Mouse (Mus musculus): ENCODE measurements at regions not wholly inside any gene's neighbourhood (a gene's known extent, or its start where the extent isn't known, plus 50 kb on each side); places are given as distances from the start of the nearest gene placed in this dataset.

DNA sequence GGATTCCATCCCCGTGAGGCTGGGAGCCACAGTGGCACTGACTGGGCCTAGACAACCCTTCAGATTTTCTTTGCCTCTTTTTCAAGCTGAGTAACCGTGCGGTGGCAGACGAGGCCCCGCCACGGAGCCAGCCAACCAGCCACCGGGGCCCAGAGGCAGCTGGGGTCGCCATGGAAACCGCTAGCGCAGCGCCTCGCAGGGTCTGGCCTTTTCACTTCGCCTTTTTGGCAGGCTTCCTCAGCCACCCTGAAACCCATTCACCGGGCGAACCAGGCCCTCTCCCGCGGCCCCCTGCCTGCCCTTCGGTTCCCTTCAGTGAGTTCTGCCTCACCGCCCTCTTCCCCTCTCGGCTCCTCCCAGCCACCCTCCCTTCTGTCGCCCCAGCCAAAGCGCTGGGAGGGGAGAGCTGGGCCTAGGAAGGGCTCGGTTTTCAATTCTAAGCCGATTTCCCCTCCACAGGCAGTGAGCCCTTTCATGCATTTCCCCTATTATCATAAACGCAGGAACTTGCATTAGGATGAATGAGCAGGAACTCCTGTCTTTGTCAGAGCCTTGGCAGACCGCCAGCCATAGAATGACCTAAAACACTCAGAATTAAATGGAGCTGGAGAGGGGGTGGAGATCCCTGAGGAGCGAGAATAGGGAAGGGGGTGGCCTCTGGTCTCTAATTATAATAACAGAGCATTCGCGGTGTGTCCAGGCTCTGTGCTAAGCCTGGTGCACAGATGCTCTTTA, 60.6 kb downstream of the Irf2bpl start:
- under 1% methylated on average over 29 of the region's 29 CpGs for WGBS
- Histone ChIP-seq H3K4me3 (ENCODE audit: insufficient read depth, low read depth, low read length) (peak overlapping the region; percentile 10), H3K36me3 (ENCODE audit: control insufficient read depth, insufficient read depth, low read length) (no peaks in the 10 kb centered on the region), H3K27ac (ENCODE audit: insufficient read depth, low read depth, low read length) (peak overlapping the region; percentile 85), H3K4me1 (ENCODE audit: control insufficient read depth, insufficient read depth, low read length) (peaks cover 33% of the 10 kb centered on the region), H3K27me3 (replicated peaks; ENCODE audit: control insufficient read depth, insufficient read depth, low read length) (no peaks in the 10 kb centered on the region)
- TF ChIP-seq POLR2A (IDR thresholded peaks at IDR 0.05; ENCODE audit: low read depth, low read length) = no peak
- DNase-seq = peak; percentile 98

DNA sequence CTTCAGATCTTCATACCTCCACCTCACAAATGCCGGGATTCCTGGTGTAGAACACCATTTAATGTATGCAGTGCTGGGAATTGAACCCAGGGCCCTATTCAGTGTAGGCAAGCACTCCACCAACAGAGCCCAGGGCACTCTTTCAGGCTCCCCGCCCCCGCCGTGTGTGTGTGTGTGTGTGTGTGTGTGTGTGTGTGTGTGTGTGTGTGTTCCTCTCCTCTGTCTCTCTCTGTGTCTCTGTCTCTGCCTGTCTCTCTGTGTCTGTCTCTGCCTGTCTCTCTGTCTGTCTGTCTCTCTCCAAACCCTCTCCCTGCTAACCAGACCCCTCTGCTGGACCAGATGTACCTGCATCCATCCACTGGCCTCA, 61.1 kb downstream of the Irf2bpl start:
- Histone ChIP-seq H3K27me3 (replicated peaks; ENCODE audit: control insufficient read depth, insufficient read depth, low read length) (no peaks in the 10 kb centered on the region), H3K36me3 (ENCODE audit: control insufficient read depth, insufficient read depth, low read length) (no peaks in the 10 kb centered on the region), H3K4me1 (ENCODE audit: control insufficient read depth, insufficient read depth, low read length) (peaks cover 37% of the 10 kb centered on the region), H3K4me3 (ENCODE audit: insufficient read depth, low read depth, low read length) (peak overlapping the region; percentile 10), H3K27ac (ENCODE audit: insufficient read depth, low read depth, low read length) (peak overlapping the region; percentile 85)
- DNase-seq = no peak
- WGBS = 53% methylated on average over 4 of the region's 4 CpGs
- TF ChIP-seq POLR2A (IDR thresholded peaks at IDR 0.05; ENCODE audit: low read depth, low read length) (no peak), CTCF (conservative IDR thresholded peaks at IDR 0.05; ENCODE audit: insufficient read depth, insufficient read length, low read depth, low read length) (no peak)

GRCm38 (mm10) chr12:86821183-86821582, 63.4 kb downstream of the Irf2bpl start:
- Histone ChIP-seq H3K4me3 (ENCODE audit: insufficient read depth, low read depth, low read length) (no peak overlapping the region), H3K27me3 (replicated peaks; ENCODE audit: control insufficient read depth, insufficient read depth, low read length) (no peaks in the 10 kb centered on the region), H3K27ac (ENCODE audit: insufficient read depth, low read depth, low read length) (no peak overlapping the region), H3K4me1 (ENCODE audit: control insufficient read depth, insufficient read depth, low read length) (peaks cover 49% of the 10 kb centered on the region), H3K36me3 (ENCODE audit: control insufficient read depth, insufficient read depth, low read length) (no peaks in the 10 kb centered on the region)
- no peak for DNase-seq
- 85% methylated on average over 6 of the region's 6 CpGs for WGBS
- TF ChIP-seq POLR2A (IDR thresholded peaks at IDR 0.05; ENCODE audit: low read depth, low read length) = no peak
- no peak for TF ChIP-seq CTCF (conservative IDR thresholded peaks at IDR 0.05; ENCODE audit: insufficient read depth, insufficient read length, low read depth, low read length)

DNA sequence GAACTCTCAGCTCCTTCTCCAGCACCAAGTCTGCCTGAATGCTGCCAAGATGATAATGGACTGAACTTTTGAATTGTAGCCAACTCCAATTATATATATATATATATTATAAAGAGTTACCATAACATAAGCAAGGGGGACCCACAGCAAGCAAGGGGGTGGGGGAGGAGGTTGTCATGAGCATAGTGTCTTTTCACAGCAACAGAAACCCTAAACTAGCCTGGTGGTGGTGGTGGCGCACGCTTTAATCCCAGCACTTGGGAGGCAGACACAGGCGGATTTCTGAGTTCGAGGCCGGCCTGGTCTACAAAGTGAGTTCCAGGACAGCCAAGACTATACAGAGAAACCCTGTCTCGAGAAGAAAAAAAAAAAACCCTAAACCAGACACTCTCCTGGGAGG, 65.0 kb downstream of the Irf2bpl start:
- Histone ChIP-seq H3K36me3 (ENCODE audit: control insufficient read depth, insufficient read depth, low read length) (no peaks in the 10 kb centered on the region), H3K27ac (ENCODE audit: insufficient read depth, low read depth, low read length) (no peak overlapping the region), H3K27me3 (replicated peaks; ENCODE audit: control insufficient read depth, insufficient read depth, low read length) (no peaks in the 10 kb centered on the region), H3K4me3 (ENCODE audit: insufficient read depth, low read depth, low read length) (no peak overlapping the region), H3K4me1 (ENCODE audit: control insufficient read depth, insufficient read depth, low read length) (peaks cover 41% of the 10 kb centered on the region)
- TF ChIP-seq POLR2A (IDR thresholded peaks at IDR 0.05; ENCODE audit: low read depth, low read length) (no peak), CTCF (conservative IDR thresholded peaks at IDR 0.05; ENCODE audit: insufficient read depth, insufficient read length, low read depth, low read length) (no peak)
- no peak for DNase-seq
- 97% methylated on average over 6 of the region's 6 CpGs for WGBS

- no peak overlapping the region for H3K27ac ChIP-seq (ENCODE audit: insufficient read depth, low read depth, low read length)
- H3K36me3 ChIP-seq (ENCODE audit: control insufficient read depth, insufficient read depth, low read length) = no peaks in the 10 kb centered on the region
- DNase-seq = no peak
- H3K27me3 ChIP-seq (replicated peaks; ENCODE audit: control insufficient read depth, insufficient read depth, low read length) = no peaks in the 10 kb centered on the region
- TF ChIP-seq POLR2A (IDR thresholded peaks at IDR 0.05; ENCODE audit: low read depth, low read length) (no peak), CTCF (conservative IDR thresholded peaks at IDR 0.05; ENCODE audit: insufficient read depth, insufficient read length, low read depth, low read length) (no peak)
- WGBS = 78% methylated on average over 5 of the region's 5 CpGs
- H3K4me3 ChIP-seq (ENCODE audit: insufficient read depth, low read depth, low read length) = no peak overlapping the region
- peaks cover 37% of the 10 kb centered on the region for H3K4me1 ChIP-seq (ENCODE audit: control insufficient read depth, insufficient read depth, low read length)
Measured at GRCm38 (mm10) chr12:86819163-86819562, 65.4 kb downstream of the Irf2bpl start.

- Histone ChIP-seq H3K36me3 (ENCODE audit: control insufficient read depth, insufficient read depth, low read length) (no peaks in the 10 kb centered on the region), H3K4me1 (ENCODE audit: control insufficient read depth, insufficient read depth, low read length) (peaks cover 31% of the 10 kb centered on the region), H3K4me3 (ENCODE audit: insufficient read depth, low read depth, low read length) (no peak overlapping the region), H3K27ac (ENCODE audit: insufficient read depth, low read depth, low read length) (peak overlapping the region; percentile 94; the same call in 1 of the 2 replicates), H3K27me3 (replicated peaks; ENCODE audit: control insufficient read depth, insufficient read depth, low read length) (no peaks in the 10 kb centered on the region)
- WGBS = 57% methylated on average over 2 of the region's 2 CpGs
- TF ChIP-seq POLR2A (IDR thresholded peaks at IDR 0.05; ENCODE audit: low read depth, low read length) (no peak), CTCF (conservative IDR thresholded peaks at IDR 0.05; ENCODE audit: insufficient read depth, insufficient read length, low read depth, low read length) (no peak)
- no peak for DNase-seq
Measured at GRCm38 (mm10) chr12:86818201-86818600, 66.4 kb downstream of the Irf2bpl start.

DNA sequence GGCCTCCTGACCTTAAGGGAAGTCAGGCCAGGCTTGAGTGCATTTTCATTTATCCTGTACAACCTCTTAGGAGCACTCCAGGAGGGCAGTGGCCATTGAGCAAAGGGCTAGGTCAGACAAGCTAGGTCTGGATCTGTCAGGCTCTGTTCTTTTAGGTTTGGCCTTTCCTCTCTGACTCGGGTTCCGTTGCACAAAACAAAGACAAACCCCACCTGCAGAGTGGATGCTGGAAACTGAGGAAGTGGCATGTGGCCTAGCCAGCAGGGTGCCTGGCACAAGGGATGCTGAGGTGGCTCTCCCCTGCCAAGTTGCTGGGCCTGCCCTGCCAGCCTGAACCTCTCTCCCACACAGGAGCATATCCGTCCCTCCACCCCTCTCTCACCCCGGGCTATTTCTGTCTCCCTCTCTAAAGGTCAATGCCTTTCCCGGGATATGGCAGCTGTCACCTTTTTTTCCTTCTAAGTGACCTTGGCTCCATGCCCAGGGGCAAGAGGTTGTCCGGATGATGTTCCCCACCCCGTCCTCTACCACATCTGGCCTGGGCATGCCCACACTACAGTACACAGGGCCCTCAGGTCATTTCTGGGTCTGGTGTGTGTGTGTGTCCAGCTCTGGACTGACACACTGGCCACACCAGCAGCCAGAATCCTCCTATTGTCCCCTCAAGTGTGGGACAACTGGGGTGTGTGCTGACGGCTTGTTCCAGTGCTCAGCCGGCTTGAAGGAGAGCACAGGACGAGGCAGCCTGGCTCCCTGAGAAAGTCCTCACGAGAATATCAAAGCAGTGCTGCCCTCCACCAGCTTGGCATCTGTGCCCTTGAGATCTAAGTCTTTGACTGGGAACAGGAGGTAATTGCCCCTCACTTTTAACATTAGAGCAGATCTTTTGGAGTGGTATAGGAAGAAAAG, 67.6 kb downstream of the Irf2bpl start:
- Histone ChIP-seq H3K4me3 (ENCODE audit: insufficient read depth, low read depth, low read length) (no peak overlapping the region), H3K27me3 (replicated peaks; ENCODE audit: control insufficient read depth, insufficient read depth, low read length) (no peaks in the 10 kb centered on the region), H3K4me1 (ENCODE audit: control insufficient read depth, insufficient read depth, low read length) (peaks cover 31% of the 10 kb centered on the region), H3K36me3 (ENCODE audit: control insufficient read depth, insufficient read depth, low read length) (no peaks in the 10 kb centered on the region), H3K27ac (ENCODE audit: insufficient read depth, low read depth, low read length) (peak overlapping the region; percentile 94)
- WGBS = 24% methylated on average over 11 of the region's 11 CpGs
- TF ChIP-seq CTCF (conservative IDR thresholded peaks at IDR 0.05; ENCODE audit: insufficient read depth, insufficient read length, low read depth, low read length) (no peak), POLR2A (IDR thresholded peaks at IDR 0.05; ENCODE audit: low read depth, low read length) (no peak)
- DNase-seq = peak; percentile 93

Measured in kidney, adult 2 months (tissue).